Mouse (Mus musculus) frontal cortex, adult (tissue): Measurements from ENCODE around the gene Tff2.

Source experiments
- ATAC-seq: cut with Nextera tagmentation; 2 replicates; pipeline ENCODE4 v1.9.2; 2017; ENCODE audit warnings: mild to moderate bottlenecking, moderate library complexity, mixed read lengths; ENCODE audit not compliant: low TSS enrichment

Gene Tff2

GRCm38 (mm10) chr17:31144040-31145037, at the start of gene Tff2:
Gene Tff2, minus strand, starts transcription at chr17:31144282.
- no peak for ATAC-seq

- no peak for ATAC-seq
These were observed 49.3 kb upstream of the Tff2 start for GRCm38 (mm10) chr17:31193360-31193759.

- no peak for ATAC-seq
These were observed 48.6 kb upstream of the Tff2 start for GRCm38 (mm10) chr17:31192663-31193062.

GRCm38 (mm10) chr17:31191825-31192224, 47.7 kb upstream of the Tff2 start:
- no peak for ATAC-seq

GRCm38 (mm10) chr17:31187370-31187769, 43.3 kb upstream of the Tff2 start:
- ATAC-seq = peak; percentile 91

- no peak for ATAC-seq
These were observed 40.3 kb upstream of the Tff2 start for GRCm38 (mm10) chr17:31184269-31184990.

GRCm38 (mm10) chr17:31183180-31183974, 39.3 kb upstream of the Tff2 start:
- peak; percentile 66; the same call in 1 of the 2 replicates for ATAC-seq

- no peak for ATAC-seq
These were observed 37.4 kb upstream of the Tff2 start for GRCm38 (mm10) chr17:31181490-31181889.

GRCm38 (mm10) chr17:31176321-31176720, 32.2 kb upstream of the Tff2 start:
- no peak for ATAC-seq

- no peak for ATAC-seq
These were observed 25.7 kb upstream of the Tff2 start for GRCm38 (mm10) chr17:31169796-31170195.

- ATAC-seq = no peak
These were observed 21.0 kb upstream of the Tff2 start, which contains the start of gene Tff1 for GRCm38 (mm10) chr17:31165127-31165526. Gene Tff1, minus strand, starts transcription at chr17:31165277.

- no peak for ATAC-seq
These were observed 19.7 kb upstream of the Tff2 start for GRCm38 (mm10) chr17:31163821-31164220.

- no peak for ATAC-seq
These were observed 18.5 kb upstream of the Tff2 start for GRCm38 (mm10) chr17:31162607-31163006.

- ATAC-seq = no peak
These were observed 16.2 kb upstream of the Tff2 start for GRCm38 (mm10) chr17:31160291-31160690.

- ATAC-seq = no peak
These were observed 13.8 kb upstream of the Tff2 start for GRCm38 (mm10) chr17:31157921-31158320.

- ATAC-seq = no peak
These were observed 9.7 kb upstream of the Tff2 start for GRCm38 (mm10) chr17:31153785-31154184.

- no peak for ATAC-seq
These were observed 9.0 kb upstream of the Tff2 start for GRCm38 (mm10) chr17:31152966-31153499.

- no peak for ATAC-seq
These were observed 8.4 kb upstream of the Tff2 start for GRCm38 (mm10) chr17:31152512-31152911.

- ATAC-seq = no peak
These were observed 1.9 kb upstream of the Tff2 start for GRCm38 (mm10) chr17:31145998-31146397.

- no peak for ATAC-seq
These were observed 2.0 kb downstream of the Tff2 start for GRCm38 (mm10) chr17:31142116-31142515.

- peak; percentile 72; the same call in 1 of the 2 replicates for ATAC-seq
These were observed 5.7 kb downstream of the Tff2 start for GRCm38 (mm10) chr17:31138398-31138797.
